Mouse (Mus musculus) embryonic facial prominence, embryonic 13.5 days (tissue): ENCODE measurements around the gene Gstcd. TPM values are rescaled to one million over a fixed set of nuclear protein-coding genes. Genes with fewer than 3 reads are reported as not detected.

Experiments
- ATAC-seq: fragments of 200-750 bp; cut with Nextera tagmentation; 2 replicates; pipeline ENCODE4 v1.8.0; 2017; ENCODE audit warnings: low read depth; ENCODE audit not compliant: insufficient number of reproducible peaks, insufficient read depth, low FRiP score, low TSS enrichment
- H3K27ac ChIP-seq: fragments of 300-500 bp; sonication (generic); 2 replicates; pipeline ENCODE4 v1.5.1; 2015; ENCODE audit warnings: moderate library complexity, mild to moderate bottlenecking, inconsistent platforms
- H3K27me3 ChIP-seq: fragments of 300-500 bp; sonication (generic); 2 replicates; pipeline ENCODE4 v1.6.1; 2015; ENCODE audit warnings: mild to moderate bottlenecking, inconsistent platforms
- H3K36me3 ChIP-seq: fragments of 300-500 bp; sonication (generic); 2 replicates; pipeline ENCODE4 v1.6.1; 2015; ENCODE audit warnings: mild to moderate bottlenecking, inconsistent platforms
- H3K4me1 ChIP-seq: fragments of 300-500 bp; sonication (generic); 2 replicates; pipeline ENCODE4 v1.6.1; 2015; ENCODE audit warnings: inconsistent platforms
- H3K4me2 ChIP-seq: fragments of 300-500 bp; sonication (generic); 2 replicates; pipeline ENCODE4 v1.6.1; 2015; ENCODE audit warnings: moderate library complexity, mild to moderate bottlenecking, inconsistent platforms
- H3K4me3 ChIP-seq: fragments of 300-500 bp; sonication (generic); 2 replicates; pipeline ENCODE4 v1.5.1; 2015; ENCODE audit warnings: mild to moderate bottlenecking, inconsistent platforms
- H3K9ac ChIP-seq: fragments of 300-500 bp; sonication (generic); 2 replicates; pipeline ENCODE4 v1.6.1; 2015; ENCODE audit warnings: mild to moderate bottlenecking, inconsistent platforms
- H3K9me3 ChIP-seq: fragments of 300-500 bp; sonication (generic); 2 replicates; pipeline ENCODE4 v1.6.1; 2016; ENCODE audit warnings: inconsistent platforms
- WGBS: fragments of 180-500 bp; shearing (Covaris S2); methylation state at CpG from one replicate; pipeline ENCODE4 v1.1.7; 2015; ENCODE audit warnings: mixed read lengths; 5-methylcytosine and 5-hydroxymethylcytosine counted together
- polyA plus RNA-seq: library from polyadenylated mRNA; unstranded; fragments of >200 nt; fragmentation: Nextera tagmentation; extraction: Ambion mirVana; gene quantifications from 2 replicates; pipeline ENCODE4 v1.2.1, GENCODE M21; 2015

Gene Gstcd
- polyA plus RNA-seq, 1 experiment from 2014 or later: 7.5 TPM

GRCm38 (mm10) chr3:133007250-133007649, 84.6 kb downstream of the Gstcd start:
- Histone ChIP-seq H3K4me2 (no peak overlapping the region), H3K27me3 (no peaks in the 10 kb centered on the region), H3K36me3 (0 out of 2 replicates have a peak, but pooled peaks cover 5% of the 10 kb centered on the region), H3K4me1 (no peaks in the 10 kb centered on the region), H3K27ac (no peak overlapping the region), H3K4me3 (no peak overlapping the region), H3K9ac (no peak overlapping the region), H3K9me3 (no peaks in the 10 kb centered on the region)
- no peak for ATAC-seq
- 70% methylated on average over 4 of the region's 4 CpGs for WGBS

- no peaks in the 10 kb centered on the region for H3K27me3 ChIP-seq
- ATAC-seq: no peak
- no peak overlapping the region for H3K4me3 ChIP-seq
- no peak overlapping the region for H3K9ac ChIP-seq
- no peak overlapping the region for H3K4me2 ChIP-seq
- no peaks in the 10 kb centered on the region for H3K4me1 ChIP-seq
- H3K27ac ChIP-seq: no peak overlapping the region
- H3K36me3 ChIP-seq: peaks cover 8% of the 10 kb centered on the region; the same call in 1 of the 2 replicates
- 85% methylated on average over 9 of the region's 9 CpGs for WGBS
- H3K9me3 ChIP-seq: no peaks in the 10 kb centered on the region
These were observed 95.5 kb downstream of the Gstcd start for GRCm38 (mm10) chr3:132996299-132996698.

- no peak for ATAC-seq
- WGBS: 91% methylated on average over 3 of the region's 3 CpGs
These were observed 95.9 kb downstream of the Gstcd start for GRCm38 (mm10) chr3:132995904-132996267.

GRCm38 (mm10) chr3:132995172-132995903, 96.5 kb downstream of the Gstcd start:
- WGBS: 92% methylated on average over 7 of the region's 7 CpGs
- Histone ChIP-seq H3K9ac (no peak overlapping the region), H3K36me3 (peaks cover 4% of the 10 kb centered on the region; the same call in 1 of the 2 replicates), H3K9me3 (no peaks in the 10 kb centered on the region), H3K4me2 (no peak overlapping the region), H3K4me3 (no peak overlapping the region), H3K27me3 (no peaks in the 10 kb centered on the region), H3K4me1 (no peaks in the 10 kb centered on the region), H3K27ac (no peak overlapping the region)
- no peak for ATAC-seq

More at GRCm38 (mm10) chr3:132995904-132996267, 95.9 kb downstream of the Gstcd start:
- H3K27ac ChIP-seq: no peak overlapping the region
- no peaks in the 10 kb centered on the region for H3K27me3 ChIP-seq
- H3K4me2 ChIP-seq: no peak overlapping the region
- H3K36me3 ChIP-seq: peaks cover 5% of the 10 kb centered on the region; the same call in 1 of the 2 replicates
- H3K4me3 ChIP-seq: no peak overlapping the region
- H3K9ac ChIP-seq: no peak overlapping the region
- H3K4me1 ChIP-seq: no peaks in the 10 kb centered on the region
- no peaks in the 10 kb centered on the region for H3K9me3 ChIP-seq

GRCm38 (mm10) chr3:132986188-132986587, 105.6 kb downstream of the Gstcd start:
- Histone ChIP-seq H3K27ac (no peak overlapping the region), H3K4me3 (no peak overlapping the region), H3K4me1 (peaks cover 12% of the 10 kb centered on the region), H3K4me2 (no peak overlapping the region), H3K36me3 (peaks cover 24% of the 10 kb centered on the region), H3K9me3 (no peaks in the 10 kb centered on the region), H3K9ac (no peak overlapping the region), H3K27me3 (no peaks in the 10 kb centered on the region)
- no peak for ATAC-seq
- 82% methylated on average over 5 of the region's 5 CpGs for WGBS

- Histone ChIP-seq H3K9me3 (no peaks in the 10 kb centered on the region), H3K4me3 (no peak overlapping the region), H3K27ac (peak overlapping the region; percentile 82), H3K36me3 (peaks cover 40% of the 10 kb centered on the region), H3K27me3 (no peaks in the 10 kb centered on the region), H3K9ac (no peak overlapping the region), H3K4me1 (peaks cover 12% of the 10 kb centered on the region), H3K4me2 (no peak overlapping the region)
- ATAC-seq: peak; percentile 48; the same call in 1 of the 2 replicates
- 22% methylated on average over 4 of the region's 4 CpGs for WGBS
These were observed 107.9 kb downstream of the Gstcd start for GRCm38 (mm10) chr3:132983845-132984485.

- Histone ChIP-seq H3K27ac (no peak overlapping the region), H3K9me3 (no peaks in the 10 kb centered on the region; the same call in 1 of the 2 replicates), H3K9ac (no peak overlapping the region), H3K27me3 (no peaks in the 10 kb centered on the region), H3K4me1 (peaks cover 12% of the 10 kb centered on the region), H3K36me3 (peaks cover 27% of the 10 kb centered on the region), H3K4me2 (no peak overlapping the region), H3K4me3 (no peak overlapping the region)
- WGBS: 94% methylated on average over 2 of the region's 2 CpGs
- ATAC-seq: no peak
These were observed 109.9 kb downstream of the Gstcd start for GRCm38 (mm10) chr3:132981968-132982367.

GRCm38 (mm10) chr3:132979781-132980461, 111.9 kb downstream of the Gstcd start:
- H3K27me3 ChIP-seq: no peaks in the 10 kb centered on the region
- H3K27ac ChIP-seq: no peak overlapping the region
- 91% methylated on average over 12 of the region's 12 CpGs for WGBS
- no peak overlapping the region for H3K4me2 ChIP-seq
- no peak for ATAC-seq
- H3K9ac ChIP-seq: no peak overlapping the region
- peaks cover 23% of the 10 kb centered on the region for H3K36me3 ChIP-seq
- peaks cover 11% of the 10 kb centered on the region for H3K4me1 ChIP-seq
- no peak overlapping the region for H3K4me3 ChIP-seq
- no peaks in the 10 kb centered on the region; the same call in 1 of the 2 replicates for H3K9me3 ChIP-seq

GRCm38 (mm10) chr3:132966255-132966654, 125.6 kb downstream of the Gstcd start:
- Histone ChIP-seq H3K9me3 (no peaks in the 10 kb centered on the region), H3K4me1 (no peaks in the 10 kb centered on the region), H3K36me3 (no peaks in the 10 kb centered on the region), H3K4me2 (no peak overlapping the region), H3K27ac (no peak overlapping the region), H3K4me3 (no peak overlapping the region), H3K9ac (no peak overlapping the region), H3K27me3 (no peaks in the 10 kb centered on the region)
- WGBS: 72% methylated on average over 5 of the region's 5 CpGs
- ATAC-seq: no peak

GRCm38 (mm10) chr3:132964715-132965507, 126.9 kb downstream of the Gstcd start:
- Histone ChIP-seq H3K36me3 (no peaks in the 10 kb centered on the region), H3K27ac (no peak overlapping the region), H3K27me3 (no peaks in the 10 kb centered on the region), H3K9me3 (no peaks in the 10 kb centered on the region), H3K4me3 (no peak overlapping the region), H3K4me1 (no peaks in the 10 kb centered on the region), H3K9ac (no peak overlapping the region), H3K4me2 (no peak overlapping the region)
- WGBS: 71% methylated on average over 9 of the region's 9 CpGs
- ATAC-seq: no peak
